Mouse (Mus musculus) liver, postnatal 0 days (tissue): ENCODE results near the gene Mau2.

ENCODE experiments used
- CTCF ChIP-seq: sonication (generic); IDR thresholded peaks from 2 replicates; pipeline ENCODE4 v1.5.1; 2016; ENCODE audit warnings: antibody characterized with exemption, low read depth
- EP300 ChIP-seq: IDR thresholded peaks from 2 replicates; pipeline ENCODE4 v1.6.1; 2016; ENCODE audit warnings: antibody characterized with exemption, low read depth, mild to moderate bottlenecking

DNA sequence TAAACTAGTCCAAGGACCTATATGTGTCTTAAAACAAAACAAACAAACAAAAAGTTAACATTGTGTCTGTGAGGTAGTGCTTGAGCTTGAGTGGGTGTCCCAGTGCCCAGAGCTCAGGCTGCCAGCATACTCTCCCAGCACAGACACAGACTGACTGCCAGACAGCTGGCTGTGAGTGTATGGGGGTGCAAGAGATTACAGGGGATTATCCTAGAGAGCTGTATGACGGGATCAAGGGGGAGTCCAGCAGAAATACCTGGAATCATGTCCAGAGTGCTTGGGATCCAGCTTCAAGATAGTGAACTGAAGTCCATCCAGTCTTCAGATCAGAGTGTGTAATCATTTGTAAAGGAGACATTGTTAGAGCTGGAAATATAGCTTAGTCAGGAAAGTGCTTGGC lies 15.2 kb upstream of the Mau2 start:
- TF ChIP-seq CTCF (no peak), EP300 (no peak)
